Mouse (Mus musculus) midbrain, postnatal 0 days (tissue): Measurements from ENCODE around the gene Sulf2. TPM values are rescaled to one million over a fixed set of nuclear protein-coding genes. Genes with fewer than 3 reads are reported as not detected.
A peak's percentile ranks its signal among the peaks of the same experiment; 100 is the strongest.

Experiments
- ATAC-seq: fragments of 200-750 bp; cut with Nextera tagmentation; 2 replicates; pipeline ENCODE4 v1.8.0; 2017; ENCODE audit warnings: moderate number of reproducible peaks, mild to moderate bottlenecking, moderate TSS enrichment, moderate library complexity; ENCODE audit not compliant: low FRiP score
- DNase-seq: peaks from one replicate; pipeline ENCODE4 v3.0.0-alpha.2; 2015; ENCODE audit warnings: low spot score
- H3K27ac ChIP-seq: fragments of 300-500 bp; sonication (generic); 2 replicates; pipeline ENCODE4 v1.5.1; 2014; ENCODE audit warnings: low read depth, mild to moderate bottlenecking, low read length, mixed read lengths
- H3K27me3 ChIP-seq: fragments of 300-500 bp; sonication (generic); 2 replicates; pipeline ENCODE4 v1.6.1; 2014; ENCODE audit warnings: low read length, control low read depth, mixed read lengths; ENCODE audit not compliant: insufficient read depth
- H3K36me3 ChIP-seq: fragments of 300-500 bp; sonication (generic); 2 replicates; pipeline ENCODE4 v1.6.1; 2014; ENCODE audit warnings: low read length, control low read depth, mixed read lengths; ENCODE audit not compliant: insufficient read depth
- H3K4me1 ChIP-seq: fragments of 300-500 bp; sonication (generic); 2 replicates; pipeline ENCODE4 v1.6.1; 2014; ENCODE audit warnings: mild to moderate bottlenecking, control low read depth, antibody characterized with exemption, low read length, mixed read lengths; ENCODE audit not compliant: insufficient read depth
- H3K4me2 ChIP-seq: fragments of 300-500 bp; sonication (generic); 2 replicates; pipeline ENCODE4 v1.6.1; 2014; ENCODE audit warnings: low read depth, mild to moderate bottlenecking, low read length, mixed read lengths; ENCODE audit not compliant: poor library complexity, severe bottlenecking
- H3K4me3 ChIP-seq: fragments of 300-500 bp; sonication (generic); 2 replicates; pipeline ENCODE4 v1.5.1; 2014; ENCODE audit warnings: low read depth, mild to moderate bottlenecking, low read length, moderate library complexity
- H3K9ac ChIP-seq: fragments of 300-500 bp; sonication (generic); replicated peaks from 2 replicates; pipeline ENCODE4 v1.6.1; 2014; ENCODE audit warnings: mild to moderate bottlenecking, low read length, moderate library complexity, mixed read lengths; ENCODE audit not compliant: poor library complexity, severe bottlenecking
- H3K9me3 ChIP-seq: fragments of 300-500 bp; sonication (generic); 2 replicates; pipeline ENCODE4 v1.6.1; 2016; ENCODE audit warnings: low read length, control low read depth
- CTCF ChIP-seq: IDR thresholded peaks from 2 replicates; pipeline ENCODE4 v1.5.1; 2016; ENCODE audit warnings: antibody characterized with exemption, mild to moderate bottlenecking
- WGBS: fragments of 180-500 bp; shearing (Covaris S2); extraction: QIAGEN DNeasy Blood & Tissue Kit; methylation state at CpG from one replicate; pipeline ENCODE4 v1.1.7; 2014; 5-methylcytosine and 5-hydroxymethylcytosine counted together
- polyA plus RNA-seq: library from polyadenylated mRNA; unstranded; fragments of >200 nt; fragmentation: Nextera tagmentation; extraction: Ambion mirVana; gene quantifications from 2 replicates; pipeline ENCODE4 v1.2.1, GENCODE M21; 2015
- total RNA-seq: library from RNA; depleted of rRNA; stranded (reverse); fragments of >200 nt; gene quantifications from 2 replicates; pipeline ENCODE4 v1.2.3, GENCODE M21; 2014

Sulf2 gene
- total and polyA plus RNA-seq, 2 experiments from 2014 or later: 99.6 to 127 TPM

GRCm38 (mm10) chr2:166098292-166098933 lies 57.0 kb downstream of the Sulf2 start:
- TF ChIP-seq CTCF: no peak
- H3K36me3 ChIP-seq: peaks cover 8% of the 10 kb centered on the region; the same call in 1 of the 2 replicates
- 65% methylated on average over 15 of the region's 15 CpGs for WGBS
- H3K4me2 ChIP-seq: no peak overlapping the region
- no peaks in the 10 kb centered on the region for H3K4me1 ChIP-seq
- H3K27ac ChIP-seq: peak overlapping the region; percentile 1
- no peaks in the 10 kb centered on the region for H3K9me3 ChIP-seq
- H3K9ac ChIP-seq: no peak overlapping the region
- no peak overlapping the region for H3K4me3 ChIP-seq
- DNase-seq: no peak
- H3K27me3 ChIP-seq: no peaks in the 10 kb centered on the region
- ATAC-seq: no peak

GRCm38 (mm10) chr2:166097443-166098291 lies 57.8 kb downstream of the Sulf2 start:
- no peaks in the 10 kb centered on the region for H3K4me1 ChIP-seq
- DNase-seq (peak; percentile 68), ATAC-seq (no peak)
- H3K4me3 ChIP-seq: no peak overlapping the region
- WGBS: 64% methylated on average over 18 of the region's 18 CpGs
- H3K9ac ChIP-seq: no peak overlapping the region
- H3K4me2 ChIP-seq: no peak overlapping the region
- peak overlapping the region; percentile 1 for H3K27ac ChIP-seq
- peaks cover 16% of the 10 kb centered on the region for H3K36me3 ChIP-seq
- no peaks in the 10 kb centered on the region for H3K9me3 ChIP-seq
- no peaks in the 10 kb centered on the region for H3K27me3 ChIP-seq
- peak; percentile 70 for TF ChIP-seq CTCF

DNA sequence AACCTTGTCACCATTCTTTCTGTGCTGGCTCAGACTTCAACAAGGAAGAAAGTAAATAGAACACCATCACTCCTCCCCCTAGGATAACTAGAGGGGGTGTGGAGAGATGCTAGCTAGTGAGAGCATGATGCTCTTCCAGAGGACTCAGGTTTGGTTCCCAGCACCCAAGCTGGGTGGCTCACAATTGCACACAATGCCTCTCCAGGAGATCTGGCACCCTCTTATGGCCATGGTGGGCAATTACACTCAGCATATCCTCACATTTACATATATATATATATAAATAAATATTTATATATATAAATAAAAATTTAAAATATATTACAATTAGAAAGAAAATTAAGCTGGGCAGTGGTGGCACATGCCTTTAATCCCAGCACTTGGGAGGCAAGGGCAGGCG lies 58.6 kb downstream of the Sulf2 start:
- ATAC-seq: no peak
- H3K9me3 ChIP-seq: no peaks in the 10 kb centered on the region
- no peak overlapping the region for H3K27ac ChIP-seq
- DNase-seq: no peak
- peak; percentile 37 for TF ChIP-seq CTCF
- no peak overlapping the region for H3K4me3 ChIP-seq
- peaks cover 21% of the 10 kb centered on the region for H3K36me3 ChIP-seq
- H3K4me2 ChIP-seq: no peak overlapping the region
- 100% methylated on average over 1 of the region's 1 CpGs for whole genome bisulfite sequencing
- no peaks in the 10 kb centered on the region for H3K27me3 ChIP-seq
- H3K9ac ChIP-seq: no peak overlapping the region
- no peaks in the 10 kb centered on the region for H3K4me1 ChIP-seq

GRCm38 (mm10) chr2:166096300-166096699 lies 59.2 kb downstream of the Sulf2 start:
- H3K27ac ChIP-seq: no peak overlapping the region
- H3K9ac ChIP-seq: no peak overlapping the region
- ATAC-seq (no peak), DNase-seq (no peak)
- H3K4me3 ChIP-seq: no peak overlapping the region
- no peak overlapping the region for H3K4me2 ChIP-seq
- H3K27me3 ChIP-seq: no peaks in the 10 kb centered on the region
- WGBS: 92% methylated on average over 6 of the region's 6 CpGs
- H3K4me1 ChIP-seq: no peaks in the 10 kb centered on the region
- no peaks in the 10 kb centered on the region for H3K9me3 ChIP-seq
- peaks cover 23% of the 10 kb centered on the region for H3K36me3 ChIP-seq
- no peak for TF ChIP-seq CTCF

GRCm38 (mm10) chr2:166092412-166092811 lies 63.1 kb downstream of the Sulf2 start:
- peaks cover 28% of the 10 kb centered on the region for H3K36me3 ChIP-seq
- no peak overlapping the region for H3K4me3 ChIP-seq
- no peak overlapping the region for H3K9ac ChIP-seq
- no peaks in the 10 kb centered on the region for H3K4me1 ChIP-seq
- ATAC-seq (no peak), DNase-seq (no peak)
- H3K27ac ChIP-seq: no peak overlapping the region
- no peaks in the 10 kb centered on the region for H3K27me3 ChIP-seq
- 93% methylated on average over 6 of the region's 6 CpGs for WGBS
- H3K9me3 ChIP-seq: no peaks in the 10 kb centered on the region
- H3K4me2 ChIP-seq: no peak overlapping the region
- TF ChIP-seq CTCF: no peak

DNA sequence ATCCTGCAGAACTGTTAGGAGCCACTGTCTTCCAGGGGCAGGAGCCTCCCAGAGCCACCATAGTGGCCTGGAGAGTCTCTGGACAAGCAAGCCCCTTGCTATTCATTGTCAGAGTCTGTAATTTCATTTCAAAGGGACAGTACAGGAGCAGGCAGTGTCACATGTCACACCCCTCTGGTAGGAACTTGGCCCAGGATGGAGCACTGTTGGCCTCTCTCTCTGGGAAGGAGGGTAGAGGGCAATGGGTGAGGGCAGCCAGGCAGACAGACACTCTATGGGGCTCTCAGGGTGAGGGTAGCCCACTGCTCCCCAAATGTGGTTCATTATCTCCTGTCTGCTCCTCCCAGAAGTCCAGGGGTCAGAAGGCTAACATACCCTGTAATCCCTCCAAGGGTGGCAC lies 63.9 kb downstream of the Sulf2 start:
- H3K36me3 ChIP-seq: peaks cover 32% of the 10 kb centered on the region
- no peak overlapping the region for H3K9ac ChIP-seq
- DNase-seq (no peak), ATAC-seq (no peak)
- H3K27me3 ChIP-seq: no peaks in the 10 kb centered on the region
- no peak overlapping the region for H3K27ac ChIP-seq
- H3K4me1 ChIP-seq: no peaks in the 10 kb centered on the region
- H3K4me2 ChIP-seq: no peak overlapping the region
- no peak for TF ChIP-seq CTCF
- H3K4me3 ChIP-seq: no peak overlapping the region
- no peaks in the 10 kb centered on the region for H3K9me3 ChIP-seq
